Mouse (Mus musculus) ovary, adult 10 weeks (tissue): ENCODE data around the gene Cxcl10. TPM values are rescaled to one million over a fixed set of nuclear protein-coding genes. Genes with fewer than 3 reads are reported as not detected.

Experiments used
- polyA plus RNA-seq: library from polyadenylated mRNA; stranded (reverse); fragments of 350-450 nt; fragmentation: Illumina TruSeq; extraction: RNeasy Lipid Tissue Mini Kit (QIAGEN cat#74804); gene quantifications from one replicate; pipeline ENCODE4 v1.2.3, GENCODE M21; 2014

Gene Cxcl10
- polyA plus RNA-seq, result 4.5 TPM

GRCm38 (mm10) chr5:92348794-92349413 lies at the start of gene Cxcl10:
Gene Cxcl10 (minus strand): TSS chr5:92348889.

GRCm38 (mm10) chr5:92331635-92332338 lies 16.9 kb downstream of the Cxcl10 start, which contains the start of gene Art3:
Gene Art3 (plus strand): TSS chr5:92331827.

GRCm38 (mm10) chr5:92327929-92328328 lies 20.8 kb downstream of the Cxcl10 start, which contains the start of gene Cxcl9:
Gene Cxcl9 (minus strand): TSS chr5:92328079.

GRCm38 (mm10) chr5:92309681-92310511 lies 38.8 kb downstream of the Cxcl10 start, which contains the start of gene Sdad1:
Gene Sdad1 (minus strand): TSS chr5:92310479.

Other genes with a start within 250 kb of the Cxcl10 start
- gene Uso1, start 211.0 kb downstream of the Cxcl10 start, polyA plus RNA-seq, result 144 TPM
- not detected for gene U90926, start 133.5 kb downstream of the Cxcl10 start, polyA plus RNA-seq
- 0.51 TPM for gene Ppef2, start 92.6 kb downstream of the Cxcl10 start, polyA plus RNA-seq
- gene Naaa, start 70.7 kb downstream of the Cxcl10 start, polyA plus RNA-seq, result 15.6 TPM
- 25.8 TPM for gene Sdad1, start 38.4 kb downstream of the Cxcl10 start, polyA plus RNA-seq
- 5.1 TPM for gene Cxcl9, start 20.8 kb downstream of the Cxcl10 start, polyA plus RNA-seq
- gene Art3, start 17.1 kb downstream of the Cxcl10 start, polyA plus RNA-seq, result 18.2 TPM
- 91.7 TPM for gene Nup54, start 86.3 kb upstream of the Cxcl10 start, polyA plus RNA-seq
- 178 TPM for gene Scarb2, start 157.9 kb upstream of the Cxcl10 start, polyA plus RNA-seq
- gene Fam47e, start 206.2 kb upstream of the Cxcl10 start, polyA plus RNA-seq, result 8.2 TPM